Mouse (Mus musculus): ENCODE results near the gene Reps2. TPM values are rescaled to one million over a fixed set of nuclear protein-coding genes. Genes with fewer than 3 reads are reported as not detected.

The Reps2 gene
- polyA plus RNA-seq, 1 experiment = 1.2 TPM

DNA sequence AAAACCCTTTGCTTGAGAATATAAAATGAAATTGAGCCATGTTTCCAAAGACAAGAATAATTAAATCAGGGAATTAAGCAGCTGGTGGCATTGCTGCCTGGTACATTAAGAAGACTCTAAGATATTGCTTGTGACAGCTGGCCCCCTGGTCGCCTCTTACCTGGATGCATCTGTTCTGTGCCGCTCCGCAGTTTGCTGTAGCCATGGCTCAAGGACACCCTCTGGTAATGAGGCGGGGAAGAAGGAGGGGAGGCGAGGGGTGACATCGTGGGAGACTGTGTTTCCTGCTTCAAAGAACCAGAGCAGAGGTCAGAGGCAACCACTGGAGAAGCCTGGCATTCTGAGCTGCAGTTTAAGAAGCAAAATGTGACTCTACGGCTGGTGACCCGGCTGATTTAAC is 91.1 kb downstream of the Reps2 start:
- H3K9ac ChIP-seq (ENCODE audit: low read depth, poor library complexity, severe bottlenecking) = no peak overlapping the region
- H3K27me3 ChIP-seq (ENCODE audit: control insufficient read depth, insufficient read depth, low read length, poor library complexity, severe bottlenecking) = no peaks in the 10 kb centered on the region
- TF ChIP-seq EP300 (IDR thresholded peaks at IDR 0.05; ENCODE audit: insufficient read depth, low read depth, low read length) (no peak), POLR2A (IDR thresholded peaks at IDR 0.05; ENCODE audit: insufficient read depth, low read length) (no peak), CTCF (IDR thresholded peaks at IDR 0.05; ENCODE audit: low read depth, low read length) (no peak)
- H3K36me3 ChIP-seq (ENCODE audit: control insufficient read depth, insufficient read depth, low read length, poor library complexity, severe bottlenecking) = no peaks in the 10 kb centered on the region
- H3K4me1 ChIP-seq (ENCODE audit: control insufficient read depth, insufficient read depth, low read length) = no peaks in the 10 kb centered on the region
- H3K4me3 ChIP-seq (ENCODE audit: low read depth, low read length) = no peak overlapping the region
- no peaks in the 10 kb centered on the region for H3K9me3 ChIP-seq (replicated peaks; ENCODE audit: control insufficient read depth, insufficient read depth, low read length, poor library complexity, severe bottlenecking)
- no peak overlapping the region for H3K27ac ChIP-seq (ENCODE audit: insufficient read depth, low read length)

DNA sequence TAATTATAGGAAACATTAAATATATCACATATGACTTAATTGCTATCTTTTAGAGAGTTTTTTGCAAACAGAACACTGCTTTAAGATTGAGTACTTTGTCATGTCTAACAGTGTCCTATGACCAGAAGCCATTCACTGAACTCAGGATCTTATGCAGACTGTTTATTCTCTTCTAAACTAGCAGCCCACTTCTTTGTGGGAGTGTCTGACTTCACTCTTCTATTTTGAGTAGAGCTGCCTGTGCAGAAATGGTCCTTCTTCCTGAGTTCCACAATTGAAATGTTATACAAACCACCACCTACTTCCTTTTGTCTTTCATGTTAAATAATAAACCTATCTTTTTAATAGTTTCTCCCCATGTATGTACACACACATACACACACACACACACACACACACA is 98.4 kb downstream of the Reps2 start:
- H3K9me3 ChIP-seq (replicated peaks; ENCODE audit: control insufficient read depth, insufficient read depth, low read length, poor library complexity, severe bottlenecking) = no peaks in the 10 kb centered on the region
- H3K27ac ChIP-seq (ENCODE audit: insufficient read depth, low read length) = no peak overlapping the region
- TF ChIP-seq CTCF (IDR thresholded peaks at IDR 0.05; ENCODE audit: low read depth, low read length) = no peak
- TF ChIP-seq EP300 (IDR thresholded peaks at IDR 0.05; ENCODE audit: insufficient read depth, low read depth, low read length) = no peak
- TF ChIP-seq POLR2A (IDR thresholded peaks at IDR 0.05; ENCODE audit: insufficient read depth, low read length) = no peak
- no peaks in the 10 kb centered on the region for H3K27me3 ChIP-seq (ENCODE audit: control insufficient read depth, insufficient read depth, low read length, poor library complexity, severe bottlenecking)
- no peak overlapping the region for H3K4me3 ChIP-seq (ENCODE audit: low read depth, low read length)
- no peaks in the 10 kb centered on the region for H3K36me3 ChIP-seq (ENCODE audit: control insufficient read depth, insufficient read depth, low read length, poor library complexity, severe bottlenecking)
- H3K4me1 ChIP-seq (ENCODE audit: control insufficient read depth, insufficient read depth, low read length) = no peaks in the 10 kb centered on the region
- H3K9ac ChIP-seq (ENCODE audit: low read depth, poor library complexity, severe bottlenecking) = no peak overlapping the region

DNA sequence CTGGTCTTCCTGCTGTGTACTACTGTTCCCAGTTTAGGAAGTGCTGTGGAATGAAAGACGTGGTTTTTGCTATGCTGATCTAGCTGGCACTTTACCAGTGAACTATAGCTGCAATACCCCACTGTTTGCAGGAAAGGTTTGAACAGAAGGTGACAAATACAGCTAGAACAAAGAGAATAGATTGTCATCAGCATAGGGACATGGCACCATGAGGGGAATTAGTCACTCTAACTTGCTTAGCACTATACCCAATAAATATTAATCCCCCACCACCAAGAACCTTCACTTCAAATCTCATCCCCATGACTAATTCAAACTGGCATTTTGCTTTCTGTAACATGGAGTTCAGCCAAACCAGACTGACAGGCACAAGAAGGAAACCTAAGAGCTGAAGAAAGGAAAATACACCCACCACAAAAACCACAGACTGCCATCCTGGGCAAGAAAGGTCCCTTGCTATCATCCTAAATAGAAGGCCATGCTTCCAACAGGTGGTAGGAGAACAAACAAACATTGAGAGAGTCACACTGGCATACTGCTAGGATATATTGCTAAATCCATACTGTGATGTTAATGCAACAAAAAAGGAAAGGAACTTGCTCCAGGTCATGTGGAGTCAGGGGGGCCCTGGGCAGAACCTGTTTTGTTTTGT is 100.7 kb downstream of the Reps2 start:
- Histone ChIP-seq H3K4me3 (ENCODE audit: low read depth, low read length) (no peak overlapping the region), H3K36me3 (ENCODE audit: control insufficient read depth, insufficient read depth, low read length, poor library complexity, severe bottlenecking) (no peaks in the 10 kb centered on the region), H3K4me1 (ENCODE audit: control insufficient read depth, insufficient read depth, low read length) (no peaks in the 10 kb centered on the region), H3K9me3 (replicated peaks; ENCODE audit: control insufficient read depth, insufficient read depth, low read length, poor library complexity, severe bottlenecking) (no peaks in the 10 kb centered on the region), H3K27ac (ENCODE audit: insufficient read depth, low read length) (no peak overlapping the region), H3K9ac (ENCODE audit: low read depth, poor library complexity, severe bottlenecking) (no peak overlapping the region), H3K27me3 (ENCODE audit: control insufficient read depth, insufficient read depth, low read length, poor library complexity, severe bottlenecking) (no peaks in the 10 kb centered on the region)
- TF ChIP-seq POLR2A (IDR thresholded peaks at IDR 0.05; ENCODE audit: insufficient read depth, low read length) = no peak
- TF ChIP-seq EP300 (IDR thresholded peaks at IDR 0.05; ENCODE audit: insufficient read depth, low read depth, low read length) = no peak
- TF ChIP-seq CTCF (IDR thresholded peaks at IDR 0.05; ENCODE audit: low read depth, low read length) = no peak

DNA sequence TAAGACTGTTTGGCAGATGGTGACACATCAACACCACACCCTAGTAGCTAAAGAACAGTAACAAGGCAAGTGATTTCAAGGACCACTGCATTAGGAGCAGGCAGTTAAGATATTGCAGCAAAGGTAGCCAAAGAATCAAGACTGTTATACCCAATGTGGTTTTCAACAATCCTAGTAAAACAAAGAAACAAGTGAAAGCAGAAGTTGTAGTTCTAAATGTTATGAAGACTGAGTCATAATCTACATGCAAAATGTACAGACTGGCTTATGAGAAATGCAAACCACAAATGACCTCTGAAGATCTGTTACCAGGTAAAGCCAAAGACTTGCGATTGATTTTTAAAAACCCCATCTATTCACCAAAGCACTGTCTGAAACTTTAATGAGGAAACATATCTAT is 101.5 kb downstream of the Reps2 start:
- Histone ChIP-seq H3K4me1 (ENCODE audit: control insufficient read depth, insufficient read depth, low read length) (no peaks in the 10 kb centered on the region), H3K27me3 (ENCODE audit: control insufficient read depth, insufficient read depth, low read length, poor library complexity, severe bottlenecking) (no peaks in the 10 kb centered on the region), H3K9me3 (replicated peaks; ENCODE audit: control insufficient read depth, insufficient read depth, low read length, poor library complexity, severe bottlenecking) (no peaks in the 10 kb centered on the region), H3K27ac (ENCODE audit: insufficient read depth, low read length) (no peak overlapping the region), H3K4me3 (ENCODE audit: low read depth, low read length) (no peak overlapping the region), H3K36me3 (ENCODE audit: control insufficient read depth, insufficient read depth, low read length, poor library complexity, severe bottlenecking) (no peaks in the 10 kb centered on the region), H3K9ac (ENCODE audit: low read depth, poor library complexity, severe bottlenecking) (no peak overlapping the region)
- TF ChIP-seq POLR2A (IDR thresholded peaks at IDR 0.05; ENCODE audit: insufficient read depth, low read length) (no peak), CTCF (IDR thresholded peaks at IDR 0.05; ENCODE audit: low read depth, low read length) (no peak), EP300 (IDR thresholded peaks at IDR 0.05; ENCODE audit: insufficient read depth, low read depth, low read length) (no peak)

DNA sequence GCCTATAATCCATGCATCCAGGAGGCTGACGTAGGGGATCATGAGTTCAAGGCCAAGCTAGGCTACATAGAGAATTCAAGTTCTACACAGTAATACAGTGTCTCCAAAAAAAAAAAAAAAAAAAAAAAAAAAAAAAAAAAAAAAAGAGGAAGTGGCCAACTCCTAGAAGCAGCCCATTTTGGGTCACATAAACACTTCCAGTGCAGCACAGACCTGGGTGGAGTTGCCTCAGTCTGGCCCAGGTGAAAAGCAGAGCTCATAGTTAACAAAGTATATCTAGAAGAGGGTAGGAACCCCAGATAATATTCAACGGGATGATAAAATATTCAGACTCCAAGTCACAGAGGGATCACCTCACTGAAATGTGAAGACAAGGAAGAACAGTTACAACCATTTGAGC is 112.4 kb downstream of the Reps2 start:
- H3K4me3 ChIP-seq (ENCODE audit: low read depth, low read length) = no peak overlapping the region
- H3K27me3 ChIP-seq (ENCODE audit: control insufficient read depth, insufficient read depth, low read length, poor library complexity, severe bottlenecking) = no peaks in the 10 kb centered on the region

DNA sequence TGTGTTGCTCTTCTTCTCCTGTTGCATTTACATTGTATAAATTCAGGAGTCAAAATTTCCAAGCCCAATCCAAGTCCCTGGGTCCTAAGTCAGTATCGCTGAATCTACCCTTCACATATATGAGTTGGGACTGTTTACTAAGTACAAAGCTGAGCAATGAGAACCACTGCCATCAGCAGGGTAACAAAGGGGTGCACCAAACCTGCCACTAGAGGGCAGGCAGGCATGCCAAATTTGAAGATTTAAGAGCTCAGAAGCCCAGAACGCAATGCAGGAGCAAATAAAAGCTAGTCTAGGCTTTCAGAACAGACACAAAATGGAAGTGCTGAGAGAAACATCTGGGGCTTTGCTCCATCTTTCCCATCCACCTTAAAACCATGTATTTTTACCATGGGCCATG is 116.2 kb downstream of the Reps2 start:
- H3K27me3 ChIP-seq (ENCODE audit: control insufficient read depth, insufficient read depth, low read length, poor library complexity, severe bottlenecking) = no peaks in the 10 kb centered on the region
- no peak for TF ChIP-seq EP300 (IDR thresholded peaks at IDR 0.05; ENCODE audit: insufficient read depth, low read depth, low read length)
- TF ChIP-seq CTCF (IDR thresholded peaks at IDR 0.05; ENCODE audit: low read depth, low read length) = peak; percentile 66
- H3K9ac ChIP-seq (ENCODE audit: low read depth, poor library complexity, severe bottlenecking) = no peak overlapping the region
- no peak overlapping the region for H3K4me3 ChIP-seq (ENCODE audit: low read depth, low read length)
- no peaks in the 10 kb centered on the region for H3K36me3 ChIP-seq (ENCODE audit: control insufficient read depth, insufficient read depth, low read length, poor library complexity, severe bottlenecking)
- H3K9me3 ChIP-seq (replicated peaks; ENCODE audit: control insufficient read depth, insufficient read depth, low read length, poor library complexity, severe bottlenecking) = no peaks in the 10 kb centered on the region
- no peaks in the 10 kb centered on the region for H3K4me1 ChIP-seq (ENCODE audit: control insufficient read depth, insufficient read depth, low read length)
- no peak overlapping the region for H3K27ac ChIP-seq (ENCODE audit: insufficient read depth, low read length)

More for the DNA sequence above, 112.4 kb downstream of the Reps2 start:
- TF ChIP-seq CTCF (IDR thresholded peaks at IDR 0.05; ENCODE audit: low read depth, low read length) = no peak
- no peak for TF ChIP-seq POLR2A (IDR thresholded peaks at IDR 0.05; ENCODE audit: insufficient read depth, low read length)
- TF ChIP-seq EP300 (IDR thresholded peaks at IDR 0.05; ENCODE audit: insufficient read depth, low read depth, low read length) = no peak
- Histone ChIP-seq H3K9me3 (replicated peaks; ENCODE audit: control insufficient read depth, insufficient read depth, low read length, poor library complexity, severe bottlenecking) (no peaks in the 10 kb centered on the region), H3K9ac (ENCODE audit: low read depth, poor library complexity, severe bottlenecking) (no peak overlapping the region), H3K36me3 (ENCODE audit: control insufficient read depth, insufficient read depth, low read length, poor library complexity, severe bottlenecking) (no peaks in the 10 kb centered on the region), H3K27ac (ENCODE audit: insufficient read depth, low read length) (no peak overlapping the region), H3K4me1 (ENCODE audit: control insufficient read depth, insufficient read depth, low read length) (no peaks in the 10 kb centered on the region)
